Mouse (Mus musculus) embryonic facial prominence, embryonic 14.5 days (tissue): ENCODE results near the gene Vcl. TPM values are rescaled to one million over a fixed set of nuclear protein-coding genes. Genes with fewer than 3 reads are reported as not detected.

ENCODE experiments used
- ATAC-seq: fragments of 200-750 bp; cut with Nextera tagmentation; 2 replicates; pipeline ENCODE4 v1.8.0; 2017; ENCODE audit warnings: low read depth, moderate number of reproducible peaks, moderate TSS enrichment
- DNase-seq: peaks from one replicate; pipeline ENCODE4 v3.0.0-alpha.2; 2015; ENCODE audit warnings: low spot score
- H3K27ac ChIP-seq: fragments of 300-500 bp; sonication (generic); replicated peaks from 2 replicates; pipeline ENCODE4 v1.5.1; 2014; ENCODE audit warnings: low read depth, mild to moderate bottlenecking, low read length, moderate library complexity
- H3K27me3 ChIP-seq: fragments of 300-500 bp; sonication (generic); replicated peaks from 2 replicates; pipeline ENCODE4 v1.6.1; 2014; ENCODE audit warnings: low read length; ENCODE audit not compliant: control insufficient read depth, insufficient read depth
- H3K36me3 ChIP-seq: fragments of 300-500 bp; sonication (generic); 2 replicates; pipeline ENCODE4 v1.6.1; 2014; ENCODE audit warnings: low read length, mixed read lengths; ENCODE audit not compliant: control insufficient read depth, insufficient read depth
- H3K4me1 ChIP-seq: fragments of 300-500 bp; sonication (generic); 2 replicates; pipeline ENCODE4 v1.6.1; 2014; ENCODE audit warnings: antibody characterized with exemption, low read length; ENCODE audit not compliant: control insufficient read depth, insufficient read depth
- H3K4me2 ChIP-seq: fragments of 300-500 bp; sonication (generic); 2 replicates; pipeline ENCODE4 v1.6.1; 2014; ENCODE audit warnings: low read depth, mild to moderate bottlenecking, low read length, moderate library complexity, mixed read lengths
- H3K4me3 ChIP-seq: fragments of 300-500 bp; sonication (generic); 2 replicates; pipeline ENCODE4 v1.5.1; 2014; ENCODE audit warnings: low read depth, mild to moderate bottlenecking, low read length
- H3K9ac ChIP-seq: fragments of 300-500 bp; sonication (generic); 2 replicates; pipeline ENCODE4 v1.6.1; 2014; ENCODE audit warnings: low read depth, mild to moderate bottlenecking, low read length, moderate library complexity, mixed read lengths
- H3K9me3 ChIP-seq: fragments of 300-500 bp; sonication (generic); 2 replicates; pipeline ENCODE4 v1.6.1; 2016; ENCODE audit warnings: low read length; ENCODE audit not compliant: control insufficient read depth
- WGBS: fragments of 180-500 bp; shearing (Covaris S2); extraction: QIAGEN DNeasy Blood & Tissue Kit; methylation state at CpG from one replicate; pipeline ENCODE4 v1.1.7; 2014; 5-methylcytosine and 5-hydroxymethylcytosine counted together
- polyA plus RNA-seq: library from polyadenylated mRNA; unstranded; fragments of >200 nt; fragmentation: Nextera tagmentation; extraction: Ambion mirVana; gene quantifications from 2 replicates; pipeline ENCODE4 v1.2.1, GENCODE M21; 2014

Gene Vcl
- polyA plus RNA-seq, 1 experiment from 2014 or later: 76.2 TPM

GRCm38 (mm10) chr14:21053151-21053550 is 124.0 kb downstream of the Vcl start:
- Histone ChIP-seq H3K4me1 (peaks cover 12% of the 10 kb centered on the region; the same call in 1 of the 2 replicates), H3K9me3 (no peaks in the 10 kb centered on the region), H3K27ac (no peak overlapping the region), H3K27me3 (no peaks in the 10 kb centered on the region), H3K4me2 (peak overlapping the region; percentile 70), H3K9ac (peak overlapping the region; percentile 68), H3K36me3 (no peaks in the 10 kb centered on the region), H3K4me3 (peak overlapping the region; percentile 88)
- DNase-seq (no peak), ATAC-seq (no peak)
- 6% methylated on average over 8 of the region's 8 CpGs for WGBS

- H3K36me3 ChIP-seq: no peaks in the 10 kb centered on the region
- 45% methylated on average over 7 of the region's 7 CpGs for WGBS
- DNase-seq: no peak
- H3K9ac ChIP-seq: peak overlapping the region; percentile 68; the same call in 1 of the 2 replicates
- H3K9me3 ChIP-seq: no peaks in the 10 kb centered on the region
- peaks cover 12% of the 10 kb centered on the region; the same call in 1 of the 2 replicates for H3K4me1 ChIP-seq
- no peak for ATAC-seq
- peak overlapping the region; percentile 88 for H3K4me3 ChIP-seq
- H3K27me3 ChIP-seq: no peaks in the 10 kb centered on the region
- H3K4me2 ChIP-seq: peak overlapping the region; percentile 70
- no peak overlapping the region for H3K27ac ChIP-seq
These were observed 124.4 kb downstream of the Vcl start for GRCm38 (mm10) chr14:21053586-21053985.

GRCm38 (mm10) chr14:21058972-21059371 is 129.8 kb downstream of the Vcl start:
- no peak overlapping the region for H3K27ac ChIP-seq
- H3K9me3 ChIP-seq: no peaks in the 10 kb centered on the region
- DNase-seq (no peak), ATAC-seq (no peak)
- no peaks in the 10 kb centered on the region for H3K27me3 ChIP-seq
- no peaks in the 10 kb centered on the region for H3K4me1 ChIP-seq
- H3K9ac ChIP-seq: no peak overlapping the region
- 82% methylated on average over 2 of the region's 2 CpGs for WGBS
- no peaks in the 10 kb centered on the region for H3K36me3 ChIP-seq
- H3K4me2 ChIP-seq: no peak overlapping the region
- no peak overlapping the region for H3K4me3 ChIP-seq

GRCm38 (mm10) chr14:21062766-21063513 is 133.7 kb downstream of the Vcl start:
- H3K27ac ChIP-seq: no peak overlapping the region
- no peaks in the 10 kb centered on the region for H3K9me3 ChIP-seq
- WGBS: 74% methylated on average over 5 of the region's 5 CpGs
- ATAC-seq (no peak), DNase-seq (no peak)
- H3K4me3 ChIP-seq: no peak overlapping the region
- H3K4me1 ChIP-seq: peaks cover 4% of the 10 kb centered on the region; the same call in 1 of the 2 replicates
- no peaks in the 10 kb centered on the region for H3K27me3 ChIP-seq
- H3K9ac ChIP-seq: no peak overlapping the region
- H3K36me3 ChIP-seq: no peaks in the 10 kb centered on the region
- H3K4me2 ChIP-seq: no peak overlapping the region

- H3K27ac ChIP-seq: no peak overlapping the region
- no peaks in the 10 kb centered on the region for H3K9me3 ChIP-seq
- H3K4me1 ChIP-seq: peaks cover 4% of the 10 kb centered on the region; the same call in 1 of the 2 replicates
- ATAC-seq: no peak
- H3K36me3 ChIP-seq: no peaks in the 10 kb centered on the region
- no peak overlapping the region for H3K4me2 ChIP-seq
- H3K27me3 ChIP-seq: no peaks in the 10 kb centered on the region
- DNase-seq: peak; percentile 58
- H3K9ac ChIP-seq: no peak overlapping the region
- WGBS: 21% methylated on average over 1 of the region's 1 CpGs
- H3K4me3 ChIP-seq: no peak overlapping the region
These were observed 135.1 kb downstream of the Vcl start for GRCm38 (mm10) chr14:21064321-21064720.

- no peak overlapping the region for H3K4me2 ChIP-seq
- no peak overlapping the region for H3K9ac ChIP-seq
- no peaks in the 10 kb centered on the region for H3K9me3 ChIP-seq
- H3K27ac ChIP-seq: 0 out of 2 replicates have a peak overlapping the region, but pooled peaks have one; percentile 33
- peaks cover 4% of the 10 kb centered on the region; the same call in 1 of the 2 replicates for H3K4me1 ChIP-seq
- no peaks in the 10 kb centered on the region for H3K27me3 ChIP-seq
- no peaks in the 10 kb centered on the region for H3K36me3 ChIP-seq
- ATAC-seq (no peak), DNase-seq (no peak)
- 72% methylated on average over 8 of the region's 8 CpGs for WGBS
- H3K4me3 ChIP-seq: no peak overlapping the region
These were observed 136.4 kb downstream of the Vcl start for GRCm38 (mm10) chr14:21065490-21066162.

- H3K4me2 ChIP-seq: no peak overlapping the region
- H3K36me3 ChIP-seq: no peaks in the 10 kb centered on the region
- H3K9ac ChIP-seq: no peak overlapping the region
- no peak for ATAC-seq
- 85% methylated on average over 5 of the region's 5 CpGs for WGBS
- no peaks in the 10 kb centered on the region for H3K27me3 ChIP-seq
- H3K27ac ChIP-seq: no peak overlapping the region
- no peak overlapping the region for H3K4me3 ChIP-seq
- H3K9me3 ChIP-seq: no peaks in the 10 kb centered on the region
- DNase-seq: no peak
- H3K4me1 ChIP-seq: peaks cover 4% of the 10 kb centered on the region; the same call in 1 of the 2 replicates
These were observed 140.4 kb downstream of the Vcl start for GRCm38 (mm10) chr14:21069594-21069993.

GRCm38 (mm10) chr14:21073981-21074380 is 144.8 kb downstream of the Vcl start:
- H3K36me3 ChIP-seq: no peaks in the 10 kb centered on the region
- H3K27me3 ChIP-seq: no peaks in the 10 kb centered on the region
- no peaks in the 10 kb centered on the region for H3K9me3 ChIP-seq
- no peak overlapping the region for H3K9ac ChIP-seq
- ATAC-seq (no peak), DNase-seq (no peak)
- H3K4me3 ChIP-seq: no peak overlapping the region
- H3K4me1 ChIP-seq: peaks cover 11% of the 10 kb centered on the region
- H3K4me2 ChIP-seq: no peak overlapping the region
- no peak overlapping the region for H3K27ac ChIP-seq
- WGBS: 73% methylated on average over 3 of the region's 3 CpGs
